Mouse (Mus musculus) C2C12 (cell line): ENCODE results near the gene Nxn. TPM values are rescaled to one million over a fixed set of nuclear protein-coding genes. Genes with fewer than 3 reads are reported as not detected.

Source experiments
- H3K27me3 ChIP-seq: one replicate; pipeline ENCODE4 v1.6.1; 2011; ENCODE audit not compliant: control insufficient read depth, insufficient read depth, insufficient read length
- H3K36me3 ChIP-seq: one replicate; pipeline ENCODE4 v1.6.1; 2011; ENCODE audit not compliant: control insufficient read depth, insufficient read depth
- H3K4me3 ChIP-seq: one replicate; pipeline ENCODE4 v1.5.1; 2011; ENCODE audit warnings: mild to moderate bottlenecking, control low read depth; ENCODE audit not compliant: poor library complexity, insufficient read depth, severe bottlenecking
- H3K79me2 ChIP-seq: one replicate; pipeline ENCODE4 v1.6.1; 2011; ENCODE audit not compliant: control insufficient read depth, insufficient read depth
- H3K79me3 ChIP-seq: one replicate; pipeline ENCODE4 v1.6.1; 2011; ENCODE audit warnings: low read depth, control low read depth
- H3ac ChIP-seq: one replicate; pipeline ENCODE3; 2011; ENCODE audit warnings: low read depth; ENCODE audit not compliant: control insufficient read depth, insufficient read length
- CEBPB ChIP-seq: IDR thresholded peaks from one replicate; pipeline ENCODE4 v1.6.1; 2011; ENCODE audit warnings: low read depth, mild to moderate bottlenecking, control low read depth, moderate library complexity
- CTCF ChIP-seq: IDR thresholded peaks from one replicate; pipeline ENCODE4 v1.5.1; 2011; ENCODE audit not compliant: control insufficient read depth, insufficient read depth, insufficient read length
- FOSL1 ChIP-seq: IDR thresholded peaks from one replicate; pipeline ENCODE4 v1.8.0; 2011; ENCODE audit warnings: mild to moderate bottlenecking, low read length; ENCODE audit not compliant: poor library complexity, insufficient read depth, severe bottlenecking
- MAX ChIP-seq: IDR thresholded peaks from one replicate; pipeline ENCODE4 v1.6.1; 2011; ENCODE audit warnings: mild to moderate bottlenecking, control low read depth
- MYOD1 ChIP-seq: IDR thresholded peaks from one replicate; pipeline ENCODE4 v1.6.1; 2011; ENCODE audit warnings: low read depth; ENCODE audit not compliant: control insufficient read depth, insufficient read length
- MYOG ChIP-seq: IDR thresholded peaks from one replicate; pipeline ENCODE4 v1.6.1; 2011; ENCODE audit not compliant: control insufficient read depth, insufficient read length; ENCODE audit errors: extremely low read depth
- USF1 ChIP-seq: IDR thresholded peaks from one replicate; pipeline ENCODE4 v1.6.1; 2011; ENCODE audit warnings: low read depth, mild to moderate bottlenecking, control low read depth, moderate library complexity
- polyA plus RNA-seq: library from polyadenylated mRNA; unstranded; fragments of >200 nt; fragmentation: generic; extraction: Trizol; gene quantifications from one replicate; pipeline ENCODE4 v1.2.1, GENCODE M21; 2012; ENCODE audit warnings: missing spikeins

Nxn gene
- polyA plus RNA-seq, 1 experiment: 85.5 TPM

GRCm38 (mm10) chr11:76385017-76385416, 13.9 kb downstream of the Nxn start:
- peaks cover 50% of the 10 kb centered on the region for H3K79me3 ChIP-seq
- H3K4me3 ChIP-seq: no peak overlapping the region
- H3ac ChIP-seq: no peak overlapping the region
- TF ChIP-seq MYOG (no peak), CEBPB (no peak), FOSL1 (no peak), USF1 (no peak)
- H3K36me3 ChIP-seq: peaks cover 4% of the 10 kb centered on the region
- H3K27me3 ChIP-seq: no peaks in the 10 kb centered on the region
- peaks cover 99% of the 10 kb centered on the region for H3K79me2 ChIP-seq

GRCm38 (mm10) chr11:76384307-76384706, 14.6 kb downstream of the Nxn start:
- no peaks in the 10 kb centered on the region for H3K27me3 ChIP-seq
- peaks cover 99% of the 10 kb centered on the region for H3K79me2 ChIP-seq
- peaks cover 4% of the 10 kb centered on the region for H3K36me3 ChIP-seq
- H3K4me3 ChIP-seq: no peak overlapping the region
- H3K79me3 ChIP-seq: peaks cover 51% of the 10 kb centered on the region
- TF ChIP-seq CTCF: no peak
- no peak for TF ChIP-seq FOSL1
- TF ChIP-seq MYOD1: no peak
- TF ChIP-seq MAX: no peak
- TF ChIP-seq USF1: no peak
- TF ChIP-seq CEBPB: no peak
- no peak for TF ChIP-seq MYOG
- no peak overlapping the region for H3ac ChIP-seq

GRCm38 (mm10) chr11:76382711-76383324, 16.1 kb downstream of the Nxn start:
- Histone ChIP-seq H3K79me3 (peaks cover 52% of the 10 kb centered on the region), H3ac (no peak overlapping the region), H3K4me3 (no peak overlapping the region), H3K27me3 (no peaks in the 10 kb centered on the region), H3K79me2 (peaks cover 99% of the 10 kb centered on the region), H3K36me3 (peaks cover 4% of the 10 kb centered on the region)
- no peak for TF ChIP-seq USF1
- no peak for TF ChIP-seq MAX
- TF ChIP-seq MYOG: no peak
- TF ChIP-seq CEBPB: no peak
- no peak for TF ChIP-seq MYOD1
- no peak for TF ChIP-seq FOSL1
- no peak for TF ChIP-seq CTCF

GRCm38 (mm10) chr11:76381201-76381885, 17.6 kb downstream of the Nxn start:
- peaks cover 52% of the 10 kb centered on the region for H3K79me3 ChIP-seq
- no peak overlapping the region for H3ac ChIP-seq
- TF ChIP-seq MAX (no peak), MYOD1 (no peak), MYOG (no peak), FOSL1 (no peak), CEBPB (no peak), USF1 (no peak), CTCF (no peak)
- H3K27me3 ChIP-seq: no peaks in the 10 kb centered on the region
- peaks cover 99% of the 10 kb centered on the region for H3K79me2 ChIP-seq
- H3K4me3 ChIP-seq: no peak overlapping the region
- peaks cover 4% of the 10 kb centered on the region for H3K36me3 ChIP-seq

- H3K79me3 ChIP-seq: peaks cover 44% of the 10 kb centered on the region
- no peak overlapping the region for H3K4me3 ChIP-seq
- peaks cover 98% of the 10 kb centered on the region for H3K79me2 ChIP-seq
- H3ac ChIP-seq: no peak overlapping the region
- peaks cover 4% of the 10 kb centered on the region for H3K36me3 ChIP-seq
- no peaks in the 10 kb centered on the region for H3K27me3 ChIP-seq
- TF ChIP-seq CEBPB (no peak), CTCF (no peak)
These were observed 18.9 kb downstream of the Nxn start for GRCm38 (mm10) chr11:76379921-76380544.

GRCm38 (mm10) chr11:76376425-76376824, 22.5 kb downstream of the Nxn start:
- Histone ChIP-seq H3K36me3 (peaks cover 4% of the 10 kb centered on the region), H3K79me2 (peaks cover 95% of the 10 kb centered on the region), H3ac (no peak overlapping the region), H3K4me3 (no peak overlapping the region), H3K79me3 (peaks cover 43% of the 10 kb centered on the region), H3K27me3 (no peaks in the 10 kb centered on the region)
- TF ChIP-seq USF1: no peak
- TF ChIP-seq CTCF: no peak
- no peak for TF ChIP-seq MYOG
- no peak for TF ChIP-seq FOSL1
- no peak for TF ChIP-seq CEBPB
- TF ChIP-seq MAX: no peak
- no peak for TF ChIP-seq MYOD1
